Mouse (Mus musculus): ENCODE measurements at regions not wholly inside any gene's neighbourhood (a gene's known extent, or its start where the extent isn't known, plus 50 kb on each side); places are given as distances from the start of the nearest gene placed in this dataset.

DNA sequence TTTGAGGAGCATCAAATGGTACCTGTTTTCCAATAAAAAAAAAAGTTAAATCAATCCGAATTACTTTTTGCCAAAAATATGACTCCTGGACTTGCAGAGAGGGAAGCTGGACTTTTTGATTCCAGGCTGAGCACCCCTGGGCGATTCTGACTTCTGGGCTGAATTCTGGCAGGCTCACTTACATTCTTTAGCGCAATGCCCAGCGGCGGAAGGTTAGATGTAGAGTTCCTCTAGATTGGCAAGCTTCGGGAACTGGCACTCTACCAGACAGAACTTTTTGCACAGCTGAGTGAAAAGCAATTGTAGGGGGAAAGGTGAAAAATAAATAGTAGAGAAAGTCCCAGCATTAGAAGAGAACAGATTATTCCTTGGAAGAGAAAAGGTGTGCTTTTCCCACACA is 235.5 kb downstream of the Fam169b start:
- no peak overlapping the region for H3K9ac ChIP-seq (ENCODE audit: low read depth, poor library complexity, severe bottlenecking)
- H3K36me3 ChIP-seq (ENCODE audit: control insufficient read depth, insufficient read depth, low read length, poor library complexity, severe bottlenecking), result no peaks in the 10 kb centered on the region
- H3K27ac ChIP-seq (ENCODE audit: insufficient read depth, low read length), result no peak overlapping the region
- TF ChIP-seq CTCF (IDR thresholded peaks at IDR 0.05; ENCODE audit: low read depth, low read length) (no peak), EP300 (IDR thresholded peaks at IDR 0.05; ENCODE audit: insufficient read depth, low read depth, low read length) (no peak), POLR2A (IDR thresholded peaks at IDR 0.05; ENCODE audit: insufficient read depth, low read length) (no peak)
- H3K4me1 ChIP-seq (ENCODE audit: control insufficient read depth, insufficient read depth, low read length), result no peaks in the 10 kb centered on the region
- no peak overlapping the region for H3K4me3 ChIP-seq (ENCODE audit: low read depth, low read length)
- H3K27me3 ChIP-seq (ENCODE audit: control insufficient read depth, insufficient read depth, low read length, poor library complexity, severe bottlenecking), result no peaks in the 10 kb centered on the region
- peaks cover 3% of the 10 kb centered on the region; the same call in 1 of the 2 replicates for H3K9me3 ChIP-seq (replicated peaks; ENCODE audit: control insufficient read depth, insufficient read depth, low read length, poor library complexity, severe bottlenecking)

GRCm38 (mm10) chr7:68491143-68491810 is 217.6 kb downstream of the Fam169b start:
- Histone ChIP-seq H3K27ac (ENCODE audit: insufficient read depth, low read length) (no peak overlapping the region), H3K36me3 (ENCODE audit: control insufficient read depth, insufficient read depth, low read length, poor library complexity, severe bottlenecking) (no peaks in the 10 kb centered on the region), H3K9me3 (replicated peaks; ENCODE audit: control insufficient read depth, insufficient read depth, low read length, poor library complexity, severe bottlenecking) (peaks cover 4% of the 10 kb centered on the region), H3K27me3 (ENCODE audit: control insufficient read depth, insufficient read depth, low read length, poor library complexity, severe bottlenecking) (no peaks in the 10 kb centered on the region), H3K4me1 (ENCODE audit: control insufficient read depth, insufficient read depth, low read length) (no peaks in the 10 kb centered on the region), H3K4me3 (ENCODE audit: low read depth, low read length) (no peak overlapping the region), H3K9ac (ENCODE audit: low read depth, poor library complexity, severe bottlenecking) (no peak overlapping the region)
- TF ChIP-seq EP300 (IDR thresholded peaks at IDR 0.05; ENCODE audit: insufficient read depth, low read depth, low read length) (no peak), POLR2A (IDR thresholded peaks at IDR 0.05; ENCODE audit: insufficient read depth, low read length) (no peak), CTCF (IDR thresholded peaks at IDR 0.05; ENCODE audit: low read depth, low read length) (no peak)

- no peak for TF ChIP-seq CTCF (IDR thresholded peaks at IDR 0.05; ENCODE audit: low read depth, low read length)
- no peak for TF ChIP-seq EP300 (IDR thresholded peaks at IDR 0.05; ENCODE audit: insufficient read depth, low read depth, low read length)
- TF ChIP-seq POLR2A (IDR thresholded peaks at IDR 0.05; ENCODE audit: insufficient read depth, low read length), result no peak
Measured at GRCm38 (mm10) chr7:68486676-68487075, 213.0 kb downstream of the Fam169b start.

GRCm38 (mm10) chr7:68482553-68482952 is 208.9 kb downstream of the Fam169b start:
- H3K9ac ChIP-seq (ENCODE audit: low read depth, poor library complexity, severe bottlenecking), result no peak overlapping the region
- TF ChIP-seq EP300 (IDR thresholded peaks at IDR 0.05; ENCODE audit: insufficient read depth, low read depth, low read length), result no peak
- H3K4me3 ChIP-seq (ENCODE audit: low read depth, low read length), result no peak overlapping the region
- no peaks in the 10 kb centered on the region for H3K36me3 ChIP-seq (ENCODE audit: control insufficient read depth, insufficient read depth, low read length, poor library complexity, severe bottlenecking)
- no peaks in the 10 kb centered on the region for H3K4me1 ChIP-seq (ENCODE audit: control insufficient read depth, insufficient read depth, low read length)
- H3K27ac ChIP-seq (ENCODE audit: insufficient read depth, low read length), result no peak overlapping the region
- H3K27me3 ChIP-seq (ENCODE audit: control insufficient read depth, insufficient read depth, low read length, poor library complexity, severe bottlenecking), result no peaks in the 10 kb centered on the region
- H3K9me3 ChIP-seq (replicated peaks; ENCODE audit: control insufficient read depth, insufficient read depth, low read length, poor library complexity, severe bottlenecking), result no peaks in the 10 kb centered on the region

More at GRCm38 (mm10) chr7:68486676-68487075, 213.0 kb downstream of the Fam169b start:
- Histone ChIP-seq H3K4me3 (ENCODE audit: low read depth, low read length) (no peak overlapping the region), H3K4me1 (ENCODE audit: control insufficient read depth, insufficient read depth, low read length) (no peaks in the 10 kb centered on the region), H3K27me3 (ENCODE audit: control insufficient read depth, insufficient read depth, low read length, poor library complexity, severe bottlenecking) (no peaks in the 10 kb centered on the region), H3K36me3 (ENCODE audit: control insufficient read depth, insufficient read depth, low read length, poor library complexity, severe bottlenecking) (no peaks in the 10 kb centered on the region), H3K9me3 (replicated peaks; ENCODE audit: control insufficient read depth, insufficient read depth, low read length, poor library complexity, severe bottlenecking) (no peaks in the 10 kb centered on the region), H3K9ac (ENCODE audit: low read depth, poor library complexity, severe bottlenecking) (no peak overlapping the region), H3K27ac (ENCODE audit: insufficient read depth, low read length) (no peak overlapping the region)

GRCm38 (mm10) chr7:68480770-68481169 is 207.1 kb downstream of the Fam169b start:
- Histone ChIP-seq H3K4me3 (ENCODE audit: low read depth, low read length) (no peak overlapping the region), H3K4me1 (ENCODE audit: control insufficient read depth, insufficient read depth, low read length) (no peaks in the 10 kb centered on the region), H3K27ac (ENCODE audit: insufficient read depth, low read length) (no peak overlapping the region), H3K36me3 (ENCODE audit: control insufficient read depth, insufficient read depth, low read length, poor library complexity, severe bottlenecking) (no peaks in the 10 kb centered on the region), H3K9ac (ENCODE audit: low read depth, poor library complexity, severe bottlenecking) (no peak overlapping the region), H3K27me3 (ENCODE audit: control insufficient read depth, insufficient read depth, low read length, poor library complexity, severe bottlenecking) (no peaks in the 10 kb centered on the region), H3K9me3 (replicated peaks; ENCODE audit: control insufficient read depth, insufficient read depth, low read length, poor library complexity, severe bottlenecking) (no peaks in the 10 kb centered on the region)
- no peak for TF ChIP-seq POLR2A (IDR thresholded peaks at IDR 0.05; ENCODE audit: insufficient read depth, low read length)
- peak; percentile 65 for TF ChIP-seq CTCF (IDR thresholded peaks at IDR 0.05; ENCODE audit: low read depth, low read length)

- TF ChIP-seq EP300 (IDR thresholded peaks at IDR 0.05; ENCODE audit: insufficient read depth, low read depth, low read length) (no peak), POLR2A (IDR thresholded peaks at IDR 0.05; ENCODE audit: insufficient read depth, low read length) (no peak), CTCF (IDR thresholded peaks at IDR 0.05; ENCODE audit: low read depth, low read length) (no peak)
- Histone ChIP-seq H3K36me3 (ENCODE audit: control insufficient read depth, insufficient read depth, low read length, poor library complexity, severe bottlenecking) (no peaks in the 10 kb centered on the region), H3K27ac (ENCODE audit: insufficient read depth, low read length) (no peak overlapping the region), H3K4me1 (ENCODE audit: control insufficient read depth, insufficient read depth, low read length) (no peaks in the 10 kb centered on the region), H3K9me3 (replicated peaks; ENCODE audit: control insufficient read depth, insufficient read depth, low read length, poor library complexity, severe bottlenecking) (no peaks in the 10 kb centered on the region), H3K9ac (ENCODE audit: low read depth, poor library complexity, severe bottlenecking) (no peak overlapping the region), H3K4me3 (ENCODE audit: low read depth, low read length) (no peak overlapping the region), H3K27me3 (ENCODE audit: control insufficient read depth, insufficient read depth, low read length, poor library complexity, severe bottlenecking) (no peaks in the 10 kb centered on the region)
Measured at GRCm38 (mm10) chr7:68480336-68480735, 206.7 kb downstream of the Fam169b start.

Measured in ES-Bruce4 (cell line).